Mouse (Mus musculus): ENCODE measurements around the gene Gnpda2. TPM values are rescaled to one million over a fixed set of nuclear protein-coding genes. Genes with fewer than 3 reads are reported as not detected.

Gene Gnpda2
- polyA plus RNA-seq, 1 experiment from 2014 or later: 6.4 TPM

GRCm38 (mm10) chr5:69541680-69542079 lies 50.5 kb downstream of the Gnpda2 start:
- no peaks in the 10 kb centered on the region for H3K9me3 ChIP-seq (replicated peaks; ENCODE audit: control insufficient read depth, low read length)
- no peak overlapping the region for H3K4me2 ChIP-seq (ENCODE audit: low read depth, low read length)
- H3K9ac ChIP-seq (ENCODE audit: low read depth, low read length): no peak overlapping the region
- H3K4me3 ChIP-seq (ENCODE audit: low read depth, low read length): no peak overlapping the region
- WGBS (ENCODE audit: insufficient replicate concordance): 44% methylated on average over 1 of the region's 1 CpGs
- H3K27me3 ChIP-seq (ENCODE audit: control insufficient read depth, insufficient read depth, low read depth, low read length): no peaks in the 10 kb centered on the region
- H3K36me3 ChIP-seq (ENCODE audit: control insufficient read depth, insufficient read depth): no peaks in the 10 kb centered on the region
- no peak for ATAC-seq (ENCODE audit: low read depth)
- H3K27ac ChIP-seq (ENCODE audit: low read length): no peak overlapping the region
- no peaks in the 10 kb centered on the region for H3K4me1 ChIP-seq (ENCODE audit: control insufficient read depth, low read depth, low read length)

DNA sequence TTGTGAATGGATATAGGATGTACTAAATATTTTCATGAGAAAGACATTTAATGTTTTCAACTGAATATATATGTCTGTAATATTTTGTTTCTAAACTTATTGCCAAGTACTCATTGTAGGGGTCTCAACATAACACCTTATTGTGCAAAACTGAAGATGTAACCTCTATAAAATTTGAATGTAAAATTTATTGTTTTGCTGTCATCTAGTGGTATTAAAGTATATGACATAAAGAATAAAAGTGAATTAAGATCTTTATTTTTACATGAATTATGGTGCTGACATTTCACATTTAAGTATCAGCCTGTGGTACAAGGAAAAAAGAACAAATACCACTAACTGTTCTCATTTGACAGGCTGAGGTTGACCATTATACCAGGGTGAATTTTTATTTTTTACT lies 68.2 kb downstream of the Gnpda2 start:
- Histone ChIP-seq H3K4me3 (ENCODE audit: low read depth, low read length) (no peak overlapping the region), H3K27me3 (ENCODE audit: control insufficient read depth, insufficient read depth, low read depth, low read length) (no peaks in the 10 kb centered on the region), H3K36me3 (ENCODE audit: control insufficient read depth, insufficient read depth) (no peaks in the 10 kb centered on the region), H3K4me2 (ENCODE audit: low read depth, low read length) (no peak overlapping the region), H3K27ac (ENCODE audit: low read length) (no peak overlapping the region), H3K9me3 (replicated peaks; ENCODE audit: control insufficient read depth, low read length) (no peaks in the 10 kb centered on the region), H3K9ac (ENCODE audit: low read depth, low read length) (no peak overlapping the region), H3K4me1 (ENCODE audit: control insufficient read depth, low read depth, low read length) (no peaks in the 10 kb centered on the region)
- no peak for ATAC-seq (ENCODE audit: low read depth)

Other genes starting within 250 kb of the Gnpda2 start
- gene Yipf7, start 49.7 kb downstream of the Gnpda2 start, polyA plus RNA-seq (2015; fragmentation: Nextera tagmentation; extraction: Ambion mirVana): 0.22 and 0.33 TPM in 2 replicates
- 9.3 and 10.0 TPM in 2 replicates for gene Guf1, start 35.4 kb downstream of the Gnpda2 start, polyA plus RNA-seq (2015; fragmentation: Nextera tagmentation; extraction: Ambion mirVana)

All from liver, embryonic 16.5 days (tissue).